Mouse (Mus musculus): ENCODE measurements around the gene Papss2. TPM values are rescaled to one million over a fixed set of nuclear protein-coding genes. Genes with fewer than 3 reads are reported as not detected.

Gene Papss2
- polyA plus RNA-seq, 1 experiment: 0.01 TPM

GRCm38 (mm10) chr19:32696674-32697073, 101.1 kb downstream of the Papss2 start:
- no peaks in the 10 kb centered on the region for H3K4me1 ChIP-seq (ENCODE audit: control insufficient read depth)
- no peaks in the 10 kb centered on the region for H3K27me3 ChIP-seq (ENCODE audit: control insufficient read depth)
- H3K9me3 ChIP-seq (ENCODE audit: control insufficient read depth, low read length): no peaks in the 10 kb centered on the region
- TF ChIP-seq GATA1 (IDR thresholded peaks at IDR 0.05; ENCODE audit: low read length) (no peak), TAL1 (IDR thresholded peaks at IDR 0.05; ENCODE audit: low read length) (no peak)
- peaks cover 70% of the 10 kb centered on the region for H3K36me3 ChIP-seq (ENCODE audit: control insufficient read depth)
- no peak overlapping the region for H3K4me3 ChIP-seq (replicated peaks)

- Histone ChIP-seq H3K4me3 (replicated peaks) (no peak overlapping the region), H3K9me3 (ENCODE audit: control insufficient read depth, low read length) (no peaks in the 10 kb centered on the region), H3K4me1 (ENCODE audit: control insufficient read depth) (peaks cover 2% of the 10 kb centered on the region), H3K27me3 (ENCODE audit: control insufficient read depth) (no peaks in the 10 kb centered on the region), H3K36me3 (ENCODE audit: control insufficient read depth) (peaks cover 66% of the 10 kb centered on the region)
- TF ChIP-seq TAL1 (IDR thresholded peaks at IDR 0.05; ENCODE audit: low read length): no peak
- TF ChIP-seq GATA1 (IDR thresholded peaks at IDR 0.05; ENCODE audit: low read length): no peak
These were observed 106.6 kb downstream of the Papss2 start for GRCm38 (mm10) chr19:32702191-32702590.

- Histone ChIP-seq H3K4me3 (replicated peaks) (no peak overlapping the region), H3K4me1 (ENCODE audit: control insufficient read depth) (peaks cover 32% of the 10 kb centered on the region), H3K9me3 (ENCODE audit: control insufficient read depth, low read length) (no peaks in the 10 kb centered on the region), H3K27me3 (ENCODE audit: control insufficient read depth) (no peaks in the 10 kb centered on the region), H3K36me3 (ENCODE audit: control insufficient read depth) (peaks cover 28% of the 10 kb centered on the region)
- no peak for TF ChIP-seq TAL1 (IDR thresholded peaks at IDR 0.05; ENCODE audit: low read length)
- no peak for TF ChIP-seq GATA1 (IDR thresholded peaks at IDR 0.05; ENCODE audit: low read length)
These were observed 113.4 kb downstream of the Papss2 start for GRCm38 (mm10) chr19:32708996-32709395.

GRCm38 (mm10) chr19:32710288-32710687, 114.7 kb downstream of the Papss2 start:
- H3K4me3 ChIP-seq (replicated peaks): no peak overlapping the region
- no peaks in the 10 kb centered on the region for H3K27me3 ChIP-seq (ENCODE audit: control insufficient read depth)
- TF ChIP-seq TAL1 (IDR thresholded peaks at IDR 0.05; ENCODE audit: low read length) (no peak), GATA1 (IDR thresholded peaks at IDR 0.05; ENCODE audit: low read length) (no peak)
- peaks cover 37% of the 10 kb centered on the region for H3K4me1 ChIP-seq (ENCODE audit: control insufficient read depth)
- H3K9me3 ChIP-seq (ENCODE audit: control insufficient read depth, low read length): no peaks in the 10 kb centered on the region
- peaks cover 16% of the 10 kb centered on the region for H3K36me3 ChIP-seq (ENCODE audit: control insufficient read depth)

- H3K36me3 ChIP-seq (ENCODE audit: control insufficient read depth): peaks cover 5% of the 10 kb centered on the region
- H3K27me3 ChIP-seq (ENCODE audit: control insufficient read depth): no peaks in the 10 kb centered on the region
- H3K4me3 ChIP-seq (replicated peaks): peak overlapping the region; percentile 94
- TF ChIP-seq GATA1 (IDR thresholded peaks at IDR 0.05; ENCODE audit: low read length) (no peak), TAL1 (IDR thresholded peaks at IDR 0.05; ENCODE audit: low read length) (no peak)
- H3K4me1 ChIP-seq (ENCODE audit: control insufficient read depth): peaks cover 41% of the 10 kb centered on the region
- H3K9me3 ChIP-seq (ENCODE audit: control insufficient read depth, low read length): no peaks in the 10 kb centered on the region
These were observed 116.4 kb downstream of the Papss2 start for GRCm38 (mm10) chr19:32711761-32712541.

GRCm38 (mm10) chr19:32712588-32713042, 117.0 kb downstream of the Papss2 start:
- Histone ChIP-seq H3K27me3 (ENCODE audit: control insufficient read depth) (no peaks in the 10 kb centered on the region), H3K9me3 (ENCODE audit: control insufficient read depth, low read length) (no peaks in the 10 kb centered on the region), H3K36me3 (ENCODE audit: control insufficient read depth) (peaks cover 5% of the 10 kb centered on the region), H3K4me1 (ENCODE audit: control insufficient read depth) (peaks cover 41% of the 10 kb centered on the region), H3K4me3 (replicated peaks) (peak overlapping the region; percentile 94)
- TF ChIP-seq GATA1 (IDR thresholded peaks at IDR 0.05; ENCODE audit: low read length) (no peak), TAL1 (IDR thresholded peaks at IDR 0.05; ENCODE audit: low read length) (no peak)

GRCm38 (mm10) chr19:32713471-32713870, 117.9 kb downstream of the Papss2 start:
- Histone ChIP-seq H3K27me3 (ENCODE audit: control insufficient read depth) (no peaks in the 10 kb centered on the region), H3K4me1 (ENCODE audit: control insufficient read depth) (peaks cover 41% of the 10 kb centered on the region), H3K9me3 (ENCODE audit: control insufficient read depth, low read length) (no peaks in the 10 kb centered on the region), H3K4me3 (replicated peaks) (no peak overlapping the region), H3K36me3 (ENCODE audit: control insufficient read depth) (peaks cover 5% of the 10 kb centered on the region)
- TF ChIP-seq TAL1 (IDR thresholded peaks at IDR 0.05; ENCODE audit: low read length) (no peak), GATA1 (IDR thresholded peaks at IDR 0.05; ENCODE audit: low read length) (no peak)

GRCm38 (mm10) chr19:32715201-32715600, 119.6 kb downstream of the Papss2 start:
- Histone ChIP-seq H3K36me3 (ENCODE audit: control insufficient read depth) (no peaks in the 10 kb centered on the region), H3K4me3 (replicated peaks) (no peak overlapping the region), H3K27me3 (ENCODE audit: control insufficient read depth) (no peaks in the 10 kb centered on the region), H3K9me3 (ENCODE audit: control insufficient read depth, low read length) (no peaks in the 10 kb centered on the region), H3K4me1 (ENCODE audit: control insufficient read depth) (peaks cover 37% of the 10 kb centered on the region)
- no peak for TF ChIP-seq TAL1 (IDR thresholded peaks at IDR 0.05; ENCODE audit: low read length)
- TF ChIP-seq GATA1 (IDR thresholded peaks at IDR 0.05; ENCODE audit: low read length): no peak

- Histone ChIP-seq H3K4me3 (replicated peaks) (no peak overlapping the region), H3K27me3 (ENCODE audit: control insufficient read depth) (no peaks in the 10 kb centered on the region), H3K9me3 (ENCODE audit: control insufficient read depth, low read length) (no peaks in the 10 kb centered on the region), H3K4me1 (ENCODE audit: control insufficient read depth) (peaks cover 32% of the 10 kb centered on the region), H3K36me3 (ENCODE audit: control insufficient read depth) (no peaks in the 10 kb centered on the region)
- TF ChIP-seq TAL1 (IDR thresholded peaks at IDR 0.05; ENCODE audit: low read length): no peak
- no peak for TF ChIP-seq GATA1 (IDR thresholded peaks at IDR 0.05; ENCODE audit: low read length)
These were observed 120.1 kb downstream of the Papss2 start for GRCm38 (mm10) chr19:32715681-32716080.

Other genes starting within 250 kb of the Papss2 start
- gene Sgms1, start 206.1 kb upstream of the Papss2 start, polyA plus RNA-seq (2012): 0.22 and 0.28 TPM in 2 replicates
- 0.13 and 0.31 TPM in 2 replicates for gene Rpl9-ps6, start 129.2 kb upstream of the Papss2 start, polyA plus RNA-seq (2012)
- gene Minpp1, start 110.0 kb upstream of the Papss2 start, polyA plus RNA-seq (2012): 16.3 and 19.3 TPM in 2 replicates
- gene Atad1, start 144.0 kb downstream of the Papss2 start, polyA plus RNA-seq (2012): 0.06 and 0.11 TPM in 2 replicates
- gene Pten, start 161.7 kb downstream of the Papss2 start, polyA plus RNA-seq (2012): 0.32 and 0.36 TPM in 2 replicates